Mouse (Mus musculus) intestine, embryonic 14.5 days (tissue): ENCODE measurements around the gene Ccdc117. TPM values are rescaled to one million over a fixed set of nuclear protein-coding genes. Genes with fewer than 3 reads are reported as not detected.
A peak's percentile ranks its signal among the peaks of the same experiment; 100 is the strongest.
"Not testable (repeated sequence)": the region's sequence is repeated elsewhere in the genome, so short reads cannot be mapped to it uniquely, and the experiment has no call there.

Experiments used
- ATAC-seq: fragments of 200-750 bp; cut with Nextera tagmentation; replicated peaks from 2 replicates; pipeline ENCODE4 v1.8.0; 2017; ENCODE audit warnings: low read depth, moderate number of reproducible peaks, moderate TSS enrichment, moderate library complexity; ENCODE audit not compliant: low FRiP score, low TSS enrichment
- DNase-seq: peaks from one replicate; pipeline ENCODE4 v3.0.0-alpha.2; 2018; ENCODE audit warnings: low spot score
- H3K27ac ChIP-seq: fragments of 300-500 bp; sonication (generic); 2 replicates; pipeline ENCODE4 v1.5.1; 2014; ENCODE audit warnings: low read depth, mild to moderate bottlenecking, control low read depth
- H3K27me3 ChIP-seq: fragments of 300-500 bp; sonication (generic); replicated peaks from 2 replicates; pipeline ENCODE4 v1.6.1; 2014; ENCODE audit warnings: low read length, control low read depth; ENCODE audit not compliant: control insufficient read depth, insufficient read depth
- H3K36me3 ChIP-seq: fragments of 300-500 bp; sonication (generic); 2 replicates; pipeline ENCODE4 v1.6.1; 2014; ENCODE audit warnings: low read length, control low read depth; ENCODE audit not compliant: control insufficient read depth, insufficient read depth
- H3K4me1 ChIP-seq: fragments of 300-500 bp; sonication (generic); replicated peaks from 2 replicates; pipeline ENCODE4 v1.6.1; 2014; ENCODE audit warnings: low read length, control low read depth, mixed read lengths; ENCODE audit not compliant: control insufficient read depth, insufficient read depth
- H3K4me2 ChIP-seq: fragments of 300-500 bp; sonication (generic); 2 replicates; pipeline ENCODE4 v1.6.1; 2014; ENCODE audit warnings: low read length
- H3K4me3 ChIP-seq: fragments of 300-500 bp; sonication (generic); 2 replicates; pipeline ENCODE4 v1.5.1; 2014; ENCODE audit warnings: low read depth, low read length, control low read depth, mixed read lengths
- H3K9ac ChIP-seq: fragments of 300-500 bp; sonication (generic); 2 replicates; pipeline ENCODE4 v1.6.1; 2014; ENCODE audit warnings: mild to moderate bottlenecking, low read length
- H3K9me3 ChIP-seq: fragments of 300-500 bp; sonication (generic); 2 replicates; pipeline ENCODE4 v1.6.1; 2016; ENCODE audit warnings: low read length, control low read depth; ENCODE audit not compliant: control insufficient read depth
- WGBS: fragments of 180-500 bp; shearing (Covaris S2); extraction: QIAGEN DNeasy Blood & Tissue Kit; methylation state at CpG from one replicate; pipeline ENCODE4 v1.1.7; 2014; 5-methylcytosine and 5-hydroxymethylcytosine counted together
- polyA plus RNA-seq: library from polyadenylated mRNA; unstranded; fragments of >200 nt; fragmentation: Nextera tagmentation; extraction: Ambion mirVana; gene quantifications from 2 replicates; pipeline ENCODE4 v1.2.1, GENCODE M21; 2014

The Ccdc117 gene
- polyA plus RNA-seq, 1 experiment from 2014 or later, result 16.8 TPM

DNA sequence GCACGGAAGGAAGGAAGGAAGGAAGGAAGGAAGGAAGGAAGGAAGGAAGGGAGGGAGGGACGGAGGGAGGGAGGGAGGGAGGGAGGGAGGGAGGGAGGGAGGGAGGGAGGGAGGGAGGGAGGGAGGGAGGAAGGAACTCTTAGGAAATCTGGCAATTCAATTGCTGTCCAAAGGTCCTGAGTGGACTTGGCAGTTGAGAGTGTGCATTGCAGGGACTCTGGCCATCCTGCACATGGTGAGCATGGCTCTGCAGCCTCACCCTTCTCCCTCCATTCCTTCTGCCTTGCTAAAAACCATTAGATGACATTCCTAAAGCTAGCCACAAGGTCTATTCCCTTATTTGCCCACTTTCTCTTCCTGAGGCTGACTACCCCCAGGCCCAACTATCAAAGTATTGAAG, 31.3 kb downstream of the Ccdc117 start:
- not testable (repeated sequence) for H3K9ac ChIP-seq, H3K9me3 ChIP-seq, H3K4me2 ChIP-seq, DNase-seq, ATAC-seq, H3K27ac ChIP-seq, H3K4me1 ChIP-seq, H3K36me3 ChIP-seq, H3K27me3 ChIP-seq, H3K4me3 ChIP-seq
- 80% methylated on average over 1 of the region's 2 CpGs for WGBS

GRCm38 (mm10) chr11:5510099-5510391, 31.9 kb downstream of the Ccdc117 start:
- Histone ChIP-seq H3K27me3 (no peaks in the 10 kb centered on the region), H3K9me3 (no peaks in the 10 kb centered on the region), H3K4me1 (no peaks in the 10 kb centered on the region), H3K27ac (no peak overlapping the region), H3K4me2 (no peak overlapping the region), H3K36me3 (no peaks in the 10 kb centered on the region), H3K9ac (no peak overlapping the region), H3K4me3 (no peak overlapping the region)
- DNase-seq (no peak), ATAC-seq (no peak)
- WGBS, result 63% methylated on average over 5 of the region's 5 CpGs

DNA sequence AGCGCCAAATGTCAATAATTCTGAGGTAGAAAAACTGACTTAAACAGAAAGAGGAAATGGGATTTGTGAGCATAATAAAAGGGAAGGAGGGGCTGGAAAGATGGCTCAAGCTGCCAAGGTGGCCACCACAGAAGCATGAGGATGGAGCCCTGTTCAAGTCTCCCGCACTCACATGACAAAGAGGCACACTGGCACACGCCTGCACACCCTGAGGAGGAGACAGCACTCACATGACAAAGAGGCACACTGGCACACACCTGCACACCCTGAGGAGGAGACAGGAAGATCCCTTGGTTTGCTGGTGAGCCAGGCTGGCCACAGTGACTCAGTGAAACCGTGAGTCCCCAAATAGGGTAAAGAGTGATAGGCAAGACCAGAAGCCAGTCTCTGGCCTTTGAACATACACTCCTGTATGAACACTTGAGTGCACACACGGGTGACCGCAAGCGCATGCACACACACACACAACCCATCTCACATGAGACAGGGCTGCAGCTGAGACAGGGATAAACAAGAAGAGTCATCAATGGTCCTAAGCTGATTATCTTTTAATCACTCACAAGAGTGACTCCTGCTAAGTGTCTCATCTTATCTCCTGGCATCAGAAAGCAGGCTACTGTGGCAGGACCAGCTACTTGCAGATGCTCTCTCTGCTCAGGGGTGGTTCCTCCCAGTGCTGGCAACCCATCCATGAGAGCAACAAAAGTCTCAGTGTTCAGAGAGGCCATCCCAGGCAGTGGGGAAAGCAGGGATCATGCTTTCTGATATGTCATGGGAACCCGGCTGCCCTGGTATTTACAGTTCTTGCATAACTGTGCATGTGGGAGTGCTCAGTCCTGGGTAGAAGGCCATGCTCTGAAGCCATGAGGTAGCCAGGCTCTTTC, 32.5 kb downstream of the Ccdc117 start:
- no peaks in the 10 kb centered on the region for H3K4me1 ChIP-seq
- no peak overlapping the region for H3K4me3 ChIP-seq
- no peaks in the 10 kb centered on the region for H3K36me3 ChIP-seq
- no peak overlapping the region for H3K9ac ChIP-seq
- H3K27ac ChIP-seq, result no peak overlapping the region
- DNase-seq, result no peak
- ATAC-seq, result no peak
- no peak overlapping the region for H3K4me2 ChIP-seq
- WGBS, result 77% methylated on average over 8 of the region's 8 CpGs
- H3K27me3 ChIP-seq, result no peaks in the 10 kb centered on the region
- no peaks in the 10 kb centered on the region for H3K9me3 ChIP-seq

GRCm38 (mm10) chr11:5505856-5506575, 36.0 kb downstream of the Ccdc117 start:
- H3K27ac ChIP-seq, result peak overlapping the region; percentile 17; the same call in 1 of the 2 replicates
- no peaks in the 10 kb centered on the region for H3K36me3 ChIP-seq
- ATAC-seq (no peak; the same call in 1 of the 2 replicates), DNase-seq (no peak)
- no peaks in the 10 kb centered on the region for H3K27me3 ChIP-seq
- no peak overlapping the region for H3K9ac ChIP-seq
- H3K9me3 ChIP-seq, result no peaks in the 10 kb centered on the region
- H3K4me2 ChIP-seq, result peak overlapping the region; percentile 43
- no peaks in the 10 kb centered on the region for H3K4me1 ChIP-seq
- WGBS, result 20% methylated on average over 18 of the region's 18 CpGs
- peak overlapping the region; percentile 21; the same call in 1 of the 2 replicates for H3K4me3 ChIP-seq

- H3K9me3 ChIP-seq, result no peaks in the 10 kb centered on the region
- WGBS, result 86% methylated on average over 10 of the region's 10 CpGs
- DNase-seq, result no peak
- H3K27ac ChIP-seq, result no peak overlapping the region
- no peaks in the 10 kb centered on the region for H3K27me3 ChIP-seq
- no peak overlapping the region for H3K4me2 ChIP-seq
- no peaks in the 10 kb centered on the region for H3K36me3 ChIP-seq
- H3K4me3 ChIP-seq, result no peak overlapping the region
- H3K9ac ChIP-seq, result no peak overlapping the region
- no peaks in the 10 kb centered on the region for H3K4me1 ChIP-seq
- no peak for ATAC-seq
These were observed 39.5 kb downstream of the Ccdc117 start for GRCm38 (mm10) chr11:5502351-5503051.

DNA sequence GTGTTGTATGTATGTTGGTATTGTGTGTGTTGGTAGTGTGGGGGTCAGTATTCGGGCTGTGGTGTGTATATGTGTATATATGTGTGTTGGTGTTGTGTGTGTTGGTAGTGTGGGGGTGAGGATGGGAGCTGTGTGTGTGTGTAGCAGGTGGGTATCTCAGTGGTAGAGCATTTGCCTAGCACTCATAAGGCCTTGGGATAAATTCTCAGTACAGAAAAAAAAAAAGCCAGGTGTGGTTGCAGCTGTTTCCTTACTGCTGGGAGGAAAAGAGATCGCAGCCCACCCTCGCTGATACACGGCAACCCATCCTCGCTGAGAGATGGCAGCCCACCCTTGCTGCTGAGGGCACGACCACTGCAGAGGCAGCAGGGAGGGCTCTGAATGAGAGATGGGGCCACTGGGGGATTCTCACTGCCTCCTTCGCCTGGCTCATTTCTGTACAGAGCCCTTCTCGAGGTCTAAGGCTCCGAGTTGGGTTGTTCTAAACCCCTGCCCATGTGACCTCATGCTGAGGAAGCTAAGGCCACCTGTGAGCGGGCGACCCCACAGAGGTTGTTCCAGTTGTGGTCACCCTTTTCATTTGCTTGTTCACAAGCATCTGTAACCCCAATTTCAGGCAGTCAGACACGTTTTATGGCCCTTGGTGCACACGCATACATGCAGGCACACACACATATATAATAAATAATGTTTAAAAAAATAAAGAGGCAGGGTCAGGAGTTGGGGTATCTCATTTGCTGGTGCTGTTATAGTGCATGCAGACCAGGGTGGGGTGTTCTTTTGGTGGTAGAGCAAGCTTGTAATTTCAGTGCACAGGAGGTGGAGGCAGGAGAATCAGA, 40.9 kb downstream of the Ccdc117 start:
- H3K9ac ChIP-seq, result no peak overlapping the region
- no peak overlapping the region for H3K27ac ChIP-seq
- H3K4me2 ChIP-seq, result no peak overlapping the region
- no peaks in the 10 kb centered on the region for H3K9me3 ChIP-seq
- H3K4me3 ChIP-seq, result no peak overlapping the region
- no peaks in the 10 kb centered on the region for H3K4me1 ChIP-seq
- no peaks in the 10 kb centered on the region for H3K27me3 ChIP-seq
- WGBS, result 81% methylated on average over 13 of the region's 13 CpGs
- ATAC-seq (no peak), DNase-seq (no peak)
- H3K36me3 ChIP-seq, result no peaks in the 10 kb centered on the region

GRCm38 (mm10) chr11:5499961-5500644, 41.9 kb downstream of the Ccdc117 start:
- no peak overlapping the region for H3K4me2 ChIP-seq
- WGBS, result 83% methylated on average over 11 of the region's 11 CpGs
- H3K27me3 ChIP-seq, result no peaks in the 10 kb centered on the region
- H3K27ac ChIP-seq, result no peak overlapping the region
- H3K9me3 ChIP-seq, result no peaks in the 10 kb centered on the region
- no peak overlapping the region for H3K9ac ChIP-seq
- no peak overlapping the region for H3K4me3 ChIP-seq
- no peak for DNase-seq
- H3K36me3 ChIP-seq, result no peaks in the 10 kb centered on the region
- H3K4me1 ChIP-seq, result no peaks in the 10 kb centered on the region
- ATAC-seq, result no peak
